In the genomic region with DNA sequence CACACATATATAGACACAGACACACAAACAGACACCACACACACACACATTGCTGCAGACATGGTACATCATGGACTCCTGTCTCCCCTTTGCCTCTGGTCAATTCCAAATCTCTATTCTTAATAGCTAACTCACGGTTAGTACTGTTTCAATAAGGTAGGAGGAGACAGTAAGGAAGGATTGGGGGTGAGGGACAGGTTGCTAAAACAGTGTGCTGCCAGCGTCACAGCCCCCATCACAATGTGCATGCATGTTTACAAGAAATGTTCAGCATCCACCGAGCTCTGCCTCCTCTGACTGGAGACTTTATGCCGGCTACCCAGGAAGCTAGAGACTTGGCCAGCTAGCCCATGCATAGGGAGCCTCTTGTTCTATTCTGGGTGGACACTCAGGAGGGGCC, we compare ENCODE assay signal across 16 mouse cellular contexts. TPM values are rescaled to one million over a fixed set of nuclear protein-coding genes. Genes with fewer than 3 reads are reported as not detected.
A peak's percentile ranks its signal among the peaks of the same experiment; 100 is the strongest.
DNase-seq lines count a peak whose midpoint lies in the region; ATAC-seq and TF ChIP-seq lines count a peak whose summit lies in the region.
"Had no signal": no experiment of that assay in that cellular context is flagged by ENCODE, and none has a peak within 500 bp of the region (broad histone marks: within the 10 kb centered on the region; RNA-seq: fewer than 3 reads in every experiment).

No protein-coding gene starts in this region.

- peak overlapping the region; percentile 100 for H3K9ac ChIP-seq in forebrain, embryonic 13.5 days
- no peak overlapping the region for H3K9ac ChIP-seq in forebrain, embryonic 11.5 days (ENCODE audit: low read length)
- 0 out of 2 replicates have a peak overlapping the region, but pooled peaks have one; percentile 1 for H3K9ac ChIP-seq in hindbrain, embryonic 15.5 days
- no peak overlapping the region; the same call in 1 of the 2 replicates for H3K9ac ChIP-seq in neural tube, embryonic 15.5 days (replicated peaks)
- H3K9ac ChIP-seq: heart, embryonic 12.5 days; lung, embryonic 14.5 days had no signal

- peak overlapping the region; percentile 70 for H3K27ac ChIP-seq in forebrain, embryonic 13.5 days
- no peak overlapping the region for H3K27ac ChIP-seq in forebrain, embryonic 11.5 days (ENCODE audit: low read depth, low read length)
- H3K27ac ChIP-seq in spleen, adult 2 months (ENCODE audit: insufficient read depth, low read length): peak overlapping the region; percentile 54
- 0 out of 2 replicates have a peak overlapping the region, but pooled peaks have one; percentile 21 for H3K27ac ChIP-seq in hindbrain, embryonic 15.5 days (replicated peaks)
- H3K27ac ChIP-seq in neural tube, embryonic 15.5 days (replicated peaks): no peak overlapping the region

- peaks cover 5% of the 10 kb centered on the region for H3K36me3 ChIP-seq in forebrain, embryonic 13.5 days (ENCODE audit: poor library complexity, severe bottlenecking)
- no peaks in the 10 kb centered on the region for H3K36me3 ChIP-seq in forebrain, embryonic 11.5 days (ENCODE audit: control insufficient read depth, insufficient read depth, low read length)
- H3K36me3 ChIP-seq in spleen, adult 2 months (ENCODE audit: control insufficient read depth, insufficient read depth, low read length): no peaks in the 10 kb centered on the region
- H3K36me3 ChIP-seq in hindbrain, embryonic 15.5 days: no peaks in the 10 kb centered on the region
- H3K36me3 ChIP-seq in neural tube, embryonic 15.5 days: no peaks in the 10 kb centered on the region
- H3K36me3 ChIP-seq: G1E; heart, embryonic 12.5 days had no signal

- H3K4me1 ChIP-seq in forebrain, embryonic 13.5 days: peaks cover 98% of the 10 kb centered on the region
- peaks cover 32% of the 10 kb centered on the region for H3K4me1 ChIP-seq in forebrain, embryonic 11.5 days (replicated peaks; ENCODE audit: control insufficient read depth, insufficient read depth, low read length)
- peaks cover 8% of the 10 kb centered on the region; the same call in 1 of the 2 replicates for H3K4me1 ChIP-seq in spleen, adult 2 months (ENCODE audit: control insufficient read depth, insufficient read depth, insufficient read length)
- peaks cover 49% of the 10 kb centered on the region for H3K4me1 ChIP-seq in hindbrain, embryonic 15.5 days (replicated peaks)
- peaks cover 76% of the 10 kb centered on the region for H3K4me1 ChIP-seq in neural tube, embryonic 15.5 days

- no peak for DNase-seq in forebrain, embryonic 11.5 days (ENCODE audit: low spot score)
- DNase-seq in spleen, adult 2 months (ENCODE audit: low read depth in 1 of 2, low spot score in 2 of 2): no peak
- DNase-seq in spleen, adult 12 weeks (ENCODE audit: low spot score): no peak
- DNase-seq in frontal cortex, adult 2 months (ENCODE audit: extremely low spot score in 1 of 2, low spot score in 1 of 2): no peak
- no peak for DNase-seq in lung, postnatal 10 days
- DNase-seq: adrenal gland, postnatal 25 days; cerebellum, postnatal 10 days; heart, postnatal 4 days; kidney, adult 2 months; lung, embryonic 14.5 days; right cerebral cortex, adult 18-20 months had no signal

- H3K4me2 ChIP-seq in forebrain, embryonic 13.5 days: peak overlapping the region; percentile 79
- H3K4me2 ChIP-seq in forebrain, embryonic 11.5 days (ENCODE audit: low read depth, low read length, severe bottlenecking): no peak overlapping the region
- H3K4me2 ChIP-seq in hindbrain, embryonic 15.5 days: peak overlapping the region; percentile 98
- H3K4me2 ChIP-seq in neural tube, embryonic 15.5 days: peak overlapping the region; percentile 98
- H3K4me2 ChIP-seq: heart, embryonic 12.5 days; lung, embryonic 14.5 days had no signal

- H3K4me3 ChIP-seq in forebrain, embryonic 13.5 days: peak overlapping the region; percentile 8
- H3K4me3 ChIP-seq in forebrain, embryonic 11.5 days (ENCODE audit: low read depth, low read length): no peak overlapping the region
- H3K4me3 ChIP-seq in spleen, adult 2 months (ENCODE audit: extremely low read depth, insufficient read depth, insufficient read length): no peak overlapping the region
- no peak overlapping the region for H3K4me3 ChIP-seq in hindbrain, embryonic 15.5 days
- no peak overlapping the region for H3K4me3 ChIP-seq in neural tube, embryonic 15.5 days (replicated peaks)
- H3K4me3 ChIP-seq: heart, embryonic 12.5 days had no signal

- ATAC-seq in forebrain, embryonic 13.5 days: no peak
- ATAC-seq in forebrain, embryonic 11.5 days (replicated peaks; ENCODE audit: low FRiP score): no peak
- ATAC-seq in hindbrain, embryonic 15.5 days (ENCODE audit: low FRiP score, low read depth): no peak
- no peak for ATAC-seq in neural tube, embryonic 15.5 days (ENCODE audit: low FRiP score)

- TF ChIP-seq CTCF in spleen, adult 2 months (IDR thresholded peaks at IDR 0.05; ENCODE audit: extremely low read depth, insufficient read depth, insufficient read length, insufficient replicate concordance): no peak

- no peaks in the 10 kb centered on the region; the same call in 1 of the 2 replicates for H3K27me3 ChIP-seq in forebrain, embryonic 13.5 days
- H3K27me3 ChIP-seq in forebrain, embryonic 11.5 days (ENCODE audit: control insufficient read depth, insufficient read depth, low read length): no peaks in the 10 kb centered on the region
- H3K27me3 ChIP-seq in spleen, adult 2 months (ENCODE audit: control insufficient read depth, insufficient read depth, low read length): no peaks in the 10 kb centered on the region
- no peaks in the 10 kb centered on the region for H3K27me3 ChIP-seq in hindbrain, embryonic 15.5 days
- H3K27me3 ChIP-seq in neural tube, embryonic 15.5 days (replicated peaks): no peaks in the 10 kb centered on the region

- 50% methylated on average over 4 of the region's 4 CpGs for WGBS in forebrain, embryonic 13.5 days
- WGBS in forebrain, embryonic 11.5 days: 73% methylated on average over 4 of the region's 4 CpGs
- WGBS in spleen, adult 2 months: 70% methylated on average over 4 of the region's 4 CpGs
- WGBS in hindbrain, embryonic 15.5 days: 38% methylated on average over 4 of the region's 4 CpGs
- WGBS in neural tube, embryonic 15.5 days: 37% methylated on average over 4 of the region's 4 CpGs

- TF ChIP-seq POLR2A in spleen, adult 2 months (IDR thresholded peaks at IDR 0.05; ENCODE audit: low read depth, low read length): no peak

- no peaks in the 10 kb centered on the region for H3K9me3 ChIP-seq in forebrain, embryonic 13.5 days (replicated peaks)
- H3K9me3 ChIP-seq in forebrain, embryonic 11.5 days (ENCODE audit: control insufficient read depth, low read length): no peaks in the 10 kb centered on the region
- H3K9me3 ChIP-seq in hindbrain, embryonic 15.5 days: no peaks in the 10 kb centered on the region
- no peaks in the 10 kb centered on the region for H3K9me3 ChIP-seq in neural tube, embryonic 15.5 days (replicated peaks)
- H3K9me3 ChIP-seq: heart, embryonic 12.5 days had no signal

RNA-seq across cellular contexts. Expression of a gene that starts 9.0 kb away (rescaled TPM):
- 53.5 and 61.1 TPM in 2 replicates for polyA plus RNA-seq in forebrain, embryonic 13.5 days (2015; fragmentation: Nextera tagmentation; extraction: Ambion mirVana)
- polyA plus RNA-seq in forebrain, embryonic 11.5 days (2014; fragmentation: Nextera tagmentation; extraction: Ambion mirVana): 19.4 and 24.2 TPM in 2 replicates
- polyA plus RNA-seq in spleen, adult 2 months (2012; rRNA removed): 19.7 and 37.3 TPM in 2 replicates
- polyA plus RNA-seq in hindbrain, embryonic 15.5 days (2015; fragmentation: Nextera tagmentation; extraction: Ambion mirVana): 20.5 and 24.4 TPM in 2 replicates
- polyA plus RNA-seq in neural tube, embryonic 15.5 days (2015; fragmentation: Nextera tagmentation; extraction: Ambion mirVana): 21.6 and 22.2 TPM in 2 replicates
- 38.0 and 43.9 TPM in 2 replicates for polyA plus RNA-seq in frontal cortex, adult 2 months (2012; rRNA removed)
- polyA plus RNA-seq: G1E had no signal

Comparison
In these comparisons a context has a peak if more than half of its experiments do, and no peak if none do; other contexts are left out.
1. H3K27ac ChIP-seq: peak in forebrain, embryonic 13.5 days (single experiment), spleen, adult 2 months (single experiment) and hindbrain, embryonic 15.5 days (single experiment); none in forebrain, embryonic 11.5 days (single experiment) and neural tube, embryonic 15.5 days (single experiment).
2. H3K9ac ChIP-seq: peak in forebrain, embryonic 13.5 days (single experiment) and hindbrain, embryonic 15.5 days (single experiment); none in forebrain, embryonic 11.5 days (single experiment) and neural tube, embryonic 15.5 days (single experiment).